Mouse (Mus musculus): Measurements from ENCODE around the gene Ccdc24.

DNA sequence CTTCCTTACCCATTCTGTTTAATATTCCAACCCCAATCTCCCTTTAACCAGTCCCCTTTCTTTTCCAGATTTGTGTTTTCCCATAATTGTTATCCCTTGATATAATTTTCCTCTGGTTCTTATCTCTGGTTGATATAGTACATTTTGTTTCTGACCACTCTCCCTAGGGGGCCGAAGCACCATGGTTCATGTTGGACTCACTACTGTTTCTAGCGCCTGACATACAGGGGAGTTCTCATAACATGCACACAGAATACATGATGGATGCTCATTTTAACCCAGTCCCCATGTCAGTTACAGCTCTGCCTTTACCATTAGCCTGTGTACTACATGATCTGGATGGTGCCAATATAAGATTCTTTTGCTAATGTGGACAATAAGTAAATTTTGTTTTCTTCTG is 15.6 kb upstream of the Ccdc24 start:
- TF ChIP-seq POLR2A (IDR thresholded peaks at IDR 0.05; ENCODE audit: borderline replicate concordance, control insufficient read depth, low read depth, low read length) (no peak), CTCF (IDR thresholded peaks at IDR 0.05; ENCODE audit: control insufficient read depth, insufficient read depth, low read length) (no peak)
